Mouse (Mus musculus): Measurements from ENCODE around the gene Scd2. TPM values are rescaled to one million over a fixed set of nuclear protein-coding genes. Genes with fewer than 3 reads are reported as not detected.
A peak's percentile ranks its signal among the peaks of the same experiment; 100 is the strongest.

Gene Scd2
- total and polyA plus RNA-seq, 3 experiments = 47.4 to 593 (median 392) TPM

DNA sequence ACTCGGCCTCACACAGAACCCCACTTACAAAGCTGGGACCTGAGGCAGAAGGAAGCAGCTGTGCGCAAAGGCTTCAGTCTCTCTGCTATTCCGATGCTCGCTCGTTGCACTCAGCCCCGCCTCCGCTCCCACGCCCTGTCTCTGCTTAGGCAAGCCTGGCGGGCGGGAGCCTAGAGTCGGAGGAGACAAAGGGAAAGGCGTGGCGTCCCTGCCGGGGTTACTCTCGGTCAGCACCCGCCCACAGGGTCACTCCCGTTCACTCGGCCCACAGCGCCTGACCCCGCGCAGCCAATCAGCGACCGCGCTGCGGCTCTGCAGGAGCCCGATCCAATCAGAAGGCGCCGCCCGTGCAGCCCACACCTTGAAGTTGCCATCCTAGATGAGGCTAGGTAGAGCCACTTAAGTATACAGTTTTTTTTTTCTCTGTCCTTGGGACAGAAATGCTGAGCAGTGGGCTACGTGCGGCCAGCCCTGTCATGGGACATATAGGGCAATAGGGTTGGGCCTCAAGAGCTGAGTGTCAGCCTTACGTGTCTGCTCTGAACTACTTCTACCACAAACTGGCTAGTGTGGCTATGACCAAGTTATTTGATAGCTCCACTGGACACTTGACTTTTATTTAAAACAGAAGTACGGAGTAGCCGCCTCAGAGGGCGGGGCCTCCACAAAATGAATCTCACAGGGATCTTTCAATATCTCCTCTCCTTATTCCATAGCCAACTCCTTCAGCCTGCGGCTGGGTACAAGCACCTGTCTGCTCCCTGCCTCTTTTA is 45.2 kb upstream of the Scd2 start:
- H3K36me3 ChIP-seq (ENCODE audit: control insufficient read depth in 1 of 2, insufficient read depth in 2 of 2, low read length in 2 of 2) = peaks cover 0 to 9% of the 10 kb centered on the region in 2 experiments; a peak in 2 of 4 replicates
- no peaks in the 10 kb centered on the region for H3K9me3 ChIP-seq (replicated peaks; ENCODE audit: insufficient read depth, low read length)
- H3K27ac ChIP-seq (ENCODE audit: control insufficient read depth, low read depth, low read length) = peak overlapping the region; percentile 96
- H3K4me3 ChIP-seq (ENCODE audit: control insufficient read depth in 1 of 2, insufficient read depth in 1 of 2, low read depth in 2 of 2, low read length in 2 of 2) = peak overlapping the region; percentile 51 to 53
- peak; percentile 100 for DNase-seq (ENCODE audit: low read depth, low spot score)
- no peaks in the 10 kb centered on the region; the same call in 1 of the 2 replicates for H3K79me2 ChIP-seq (ENCODE audit: control insufficient read depth, insufficient read depth, low read length, poor library complexity)
- H3K4me1 ChIP-seq (ENCODE audit: control insufficient read depth in 1 of 2, insufficient read depth in 2 of 2, low read length in 2 of 2) = peaks cover 3 to 14% of the 10 kb centered on the region in 2 experiments
- H3K9ac ChIP-seq (ENCODE audit: control insufficient read depth, low read depth, low read length, poor library complexity, severe bottlenecking) = peak overlapping the region; percentile 71
- no peaks in the 10 kb centered on the region for H3K27me3 ChIP-seq (ENCODE audit: control insufficient read depth in 1 of 2, insufficient read depth in 2 of 2, low read length in 2 of 2)
- TF ChIP-seq TBP (IDR thresholded peaks at IDR 0.05; ENCODE audit: low read depth, low read length) (peak; percentile 85), RCOR1 (IDR thresholded peaks at IDR 0.05; ENCODE audit: low read depth, low read length) (no peak), MXI1 (IDR thresholded peaks at IDR 0.05; ENCODE audit: low read depth, low read length) (peak; percentile 81), ETS1 (IDR thresholded peaks at IDR 0.05; ENCODE audit: low read depth, low read length) (peak; percentile 78), ELF1 (IDR thresholded peaks at IDR 0.05; ENCODE audit: low read depth, low read length) (no peak), TCF12 (IDR thresholded peaks at IDR 0.05; ENCODE audit: low read depth, low read length) (peak; percentile 84), SIN3A (IDR thresholded peaks at IDR 0.05; ENCODE audit: low read length) (peak; percentile 79), MYC (IDR thresholded peaks at IDR 0.05; ENCODE audit: low read depth, low read length) (peak; percentile 67; the same call in 1 of the 2 replicates), MAFK (IDR thresholded peaks at IDR 0.05; ENCODE audit: borderline replicate concordance, low read depth, low read length) (no peak), USF1 (IDR thresholded peaks at IDR 0.05; ENCODE audit: low read depth, low read length) (peak; percentile 96), ZC3H11A (IDR thresholded peaks at IDR 0.05; ENCODE audit: low read depth, low read length) (no peak), MAZ (IDR thresholded peaks at IDR 0.05; ENCODE audit: low read depth, low read length) (peak; percentile 48; the same call in 1 of the 2 replicates), NRF1 (IDR thresholded peaks at IDR 0.05; ENCODE audit: insufficient read depth, low read depth, low read length, poor library complexity, severe bottlenecking) (peak; percentile 50; the same call in 1 of the 2 replicates), POLR2AphosphoS5 (IDR thresholded peaks at IDR 0.05; ENCODE audit: borderline replicate concordance, low read depth, low read length) (no peak; the same call in 1 of the 2 replicates), ZMIZ1 (IDR thresholded peaks at IDR 0.05; ENCODE audit: low read depth, low read length) (peak; percentile 77), TAL1 (IDR thresholded peaks at IDR 0.05; ENCODE audit: low read length) (no peak), HCFC1 (IDR thresholded peaks at IDR 0.05; ENCODE audit: low read depth, low read length) (peak; percentile 18), EP300 (IDR thresholded peaks at IDR 0.05; ENCODE audit: low read depth in 1 of 2, low read length in 2 of 2) (peak in 1 of 2 experiments; percentile 65; a peak in 2 of 4 replicates), E2F4 (IDR thresholded peaks at IDR 0.05; ENCODE audit: borderline replicate concordance, low read depth, low read length) (no peak), NELFE (IDR thresholded peaks at IDR 0.05; ENCODE audit: low read depth, low read length) (peak; percentile 87), UBTF (IDR thresholded peaks at IDR 0.05; ENCODE audit: borderline replicate concordance, insufficient read depth, low read depth, low read length) (no peak; the same call in 1 of the 2 replicates), CHD2 (IDR thresholded peaks at IDR 0.05; ENCODE audit: low read length) (no peak), ZKSCAN1 (IDR thresholded peaks at IDR 0.05; ENCODE audit: low read depth, low read length) (no peak), CTCF (IDR thresholded peaks at IDR 0.05 in 2 of 3, conservative IDR thresholded peaks at IDR 0.05 in 1 of 3; ENCODE audit: control insufficient read depth in 1 of 3, insufficient read depth in 1 of 3, low read depth in 2 of 3, low read length in 3 of 3, poor library complexity in 1 of 3, severe bottlenecking in 1 of 3) (no peak), BHLHE40 (IDR thresholded peaks at IDR 0.05; ENCODE audit: borderline replicate concordance, low read depth, low read length) (no peak), GABPA (IDR thresholded peaks at IDR 0.05; ENCODE audit: low read depth, low read length) (no peak), KAT2A (conservative IDR thresholded peaks at IDR 0.05; ENCODE audit: low read depth, low read length) (no peak), ZNF384 (IDR thresholded peaks at IDR 0.05; ENCODE audit: low read depth, low read length) (peak; percentile 95), GATA1 (IDR thresholded peaks at IDR 0.05; ENCODE audit: low read depth, low read length) (peak; percentile 34; the same call in 1 of the 2 replicates), POLR2A (IDR thresholded peaks at IDR 0.05; ENCODE audit: control insufficient read depth in 1 of 2, insufficient read depth in 1 of 2, low read depth in 1 of 2, low read length in 2 of 2, poor library complexity in 1 of 2) (peak; percentile 49 to 95), SMC3 (IDR thresholded peaks at IDR 0.05; ENCODE audit: low read depth, low read length) (no peak), CHD1 (IDR thresholded peaks at IDR 0.05; ENCODE audit: low read depth, low read length) (no peak), MEF2A (IDR thresholded peaks at IDR 0.05; ENCODE audit: extremely low read depth, insufficient replicate concordance, low read depth, low read length, poor library complexity, severe bottlenecking) (no peak), USF2 (IDR thresholded peaks at IDR 0.05; ENCODE audit: borderline replicate concordance in 1 of 2, insufficient read depth in 1 of 2, low read depth in 1 of 2, low read length in 2 of 2) (0 out of 4 replicates have a peak, but pooled peaks of 1 of the 2 experiments have one; percentile 51), MAX (IDR thresholded peaks at IDR 0.05; ENCODE audit: low read length) (0 out of 2 replicates have a peak, but pooled peaks have one; percentile 63)

Data from MEL (cell line).